Mouse (Mus musculus) urinary bladder, adult 2 months (tissue): ENCODE results near the gene Astn2. TPM values are rescaled to one million over a fixed set of nuclear protein-coding genes. Genes with fewer than 3 reads are reported as not detected.

ENCODE experiments used
- DNase-seq: peaks from one replicate; pipeline ENCODE4 v3.0.0; 2022; ENCODE audit warnings: low spot score
- polyA plus RNA-seq: library from polyadenylated mRNA; depleted of rRNA; stranded (reverse); fragments of >200 nt; gene quantifications from 2 replicates; pipeline ENCODE4 v1.2.3, GENCODE M21; 2012

Astn2 gene
- polyA plus RNA-seq, 1 experiment: 2.1 TPM

DNA sequence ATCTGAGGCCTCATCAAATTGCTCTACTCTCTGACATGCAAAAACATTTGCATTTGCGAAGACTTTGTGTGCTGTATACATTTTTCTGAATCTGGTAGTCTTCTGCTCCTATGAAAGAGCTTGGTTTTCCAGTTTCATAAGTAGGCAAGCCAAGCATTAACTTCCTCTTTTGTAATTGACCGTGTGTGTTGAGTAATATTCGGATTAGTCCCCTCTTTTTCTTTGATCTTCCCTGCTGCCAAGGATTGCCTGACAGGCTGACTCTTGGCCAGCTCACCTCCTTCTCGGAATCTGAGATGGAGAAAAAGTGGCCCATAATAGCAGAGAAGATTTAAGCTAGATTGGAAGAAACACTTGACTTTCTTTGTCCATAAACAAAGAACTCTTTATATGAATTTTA is 838.9 kb downstream of the Astn2 start:
- no peak for DNase-seq

DNA sequence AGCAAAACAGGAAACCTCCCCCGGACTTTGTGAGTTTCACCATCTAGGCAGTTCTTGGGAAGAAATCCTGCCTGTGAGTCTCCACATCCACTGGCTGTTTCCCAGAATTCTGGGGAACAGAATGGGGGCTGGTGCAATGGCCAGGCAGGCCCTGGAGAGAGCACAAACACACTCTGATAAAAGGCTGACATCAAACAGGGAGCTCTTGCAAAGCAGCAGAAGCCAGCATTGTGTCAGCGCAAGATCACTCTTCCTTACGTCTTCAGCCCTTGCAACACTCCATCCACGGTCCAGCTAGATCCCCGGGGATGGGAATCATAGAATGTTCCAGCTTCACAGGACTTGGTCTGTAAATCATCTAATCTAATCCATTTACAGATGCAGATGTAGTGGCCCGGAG is 855.9 kb downstream of the Astn2 start:
- no peak for DNase-seq

DNA sequence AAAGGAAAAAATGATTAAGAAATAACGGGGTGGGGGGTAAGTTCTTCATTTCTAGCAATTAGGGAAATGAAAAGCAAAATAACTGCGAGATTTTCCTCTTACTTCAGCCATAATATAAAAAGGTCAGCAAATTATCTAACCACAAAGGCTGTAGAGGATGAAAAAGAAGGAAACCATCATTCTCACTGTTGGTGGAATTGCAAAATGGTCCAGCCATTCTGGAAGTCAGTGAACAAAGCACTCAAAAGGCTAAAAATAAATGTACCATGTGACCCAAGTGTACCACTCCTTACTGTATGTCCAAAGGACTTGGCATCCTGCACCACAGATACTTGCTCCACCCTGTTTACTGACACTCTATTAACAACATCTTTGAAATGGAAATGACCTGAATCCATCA is 858.8 kb downstream of the Astn2 start:
- no peak for DNase-seq

DNA sequence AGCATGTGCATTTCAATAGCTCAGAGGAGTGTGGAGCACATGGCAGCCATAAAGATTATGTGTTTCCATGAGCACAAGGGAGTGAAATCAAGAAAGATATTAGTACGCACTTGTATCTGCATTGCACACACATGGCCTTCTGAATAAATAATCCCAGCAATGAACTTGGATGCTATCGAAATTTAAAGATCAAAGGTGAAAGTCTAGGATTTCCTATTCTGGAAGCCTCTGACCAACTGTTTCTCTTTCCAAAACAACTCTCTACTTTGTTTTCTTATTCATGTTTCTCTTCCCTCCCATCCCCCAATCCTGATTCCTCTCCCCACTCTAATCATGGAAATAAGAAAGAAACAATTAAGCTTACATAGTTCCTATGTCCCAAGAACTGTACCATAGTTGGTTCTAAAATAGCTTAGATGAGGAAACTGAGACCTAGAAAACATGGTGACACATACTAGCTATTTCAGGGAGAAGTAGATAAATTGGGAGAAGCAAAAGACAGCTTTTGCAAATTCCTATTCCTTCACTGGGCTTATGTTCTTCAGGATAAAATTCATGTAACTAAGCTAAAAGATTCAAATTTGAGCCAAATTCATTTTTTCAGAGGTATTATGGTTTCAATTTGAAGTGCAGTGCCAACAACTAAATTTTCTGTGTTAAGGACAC is 872.2 kb downstream of the Astn2 start:
- DNase-seq: no peak

DNA sequence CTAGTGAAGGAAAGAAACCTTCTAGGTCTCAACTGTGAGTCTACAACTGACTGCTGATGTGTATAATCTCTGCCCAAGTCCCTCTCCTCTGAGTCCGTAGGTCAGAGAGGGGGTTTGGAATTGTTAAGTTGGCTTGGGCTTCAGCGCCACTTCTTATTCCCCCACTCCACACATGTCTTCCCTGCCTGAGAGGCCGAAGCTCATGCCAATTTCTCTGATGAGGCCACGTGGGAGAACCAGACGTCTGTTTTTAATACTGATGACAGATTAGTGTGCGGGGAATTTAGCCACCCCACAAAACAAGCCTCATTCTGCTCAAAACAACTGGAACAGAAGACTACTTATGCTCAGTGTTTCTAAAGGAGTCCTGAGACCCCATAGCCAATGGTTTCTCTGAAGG is 872.8 kb downstream of the Astn2 start:
- no peak for DNase-seq

DNA sequence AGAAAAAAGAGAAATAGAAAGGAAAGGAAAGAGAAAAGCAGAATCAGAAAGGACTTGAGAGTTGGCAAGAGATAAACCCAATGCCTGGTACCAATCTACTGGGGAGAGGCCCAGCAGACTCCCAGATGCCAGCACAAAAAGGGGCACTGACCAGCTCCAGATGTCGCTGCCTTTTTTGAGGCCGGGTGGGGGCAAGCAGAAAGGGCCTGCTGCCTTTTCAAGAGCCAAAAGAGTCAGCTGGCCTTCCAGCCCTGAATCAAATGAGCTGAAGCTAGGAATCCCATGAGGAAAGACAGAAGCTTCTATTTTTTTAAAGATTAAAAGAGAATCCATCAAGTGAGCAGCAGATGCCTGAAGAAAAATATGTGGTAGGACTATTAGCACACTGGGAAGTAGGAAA is 873.5 kb downstream of the Astn2 start:
- DNase-seq: no peak

DNA sequence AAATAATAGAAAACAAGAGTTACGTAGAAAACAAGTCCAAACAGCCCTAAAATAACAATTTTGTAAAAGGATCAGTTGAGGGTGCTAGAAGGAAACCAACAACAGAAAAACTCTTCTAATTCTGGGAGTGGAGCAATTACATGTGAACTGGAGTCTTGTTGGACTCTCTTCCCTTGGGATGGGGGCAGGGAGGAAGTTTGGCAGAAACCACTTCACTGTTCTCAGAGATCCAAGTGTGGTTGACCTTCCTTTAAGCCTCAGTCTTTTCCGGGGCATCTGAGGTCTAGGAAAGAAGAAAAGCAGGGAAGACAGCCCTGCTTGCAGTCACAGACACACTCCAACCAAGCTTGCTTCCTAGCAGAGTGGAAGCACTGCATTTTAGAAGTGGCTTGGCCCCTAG is 896.3 kb downstream of the Astn2 start:
- DNase-seq: no peak

DNA sequence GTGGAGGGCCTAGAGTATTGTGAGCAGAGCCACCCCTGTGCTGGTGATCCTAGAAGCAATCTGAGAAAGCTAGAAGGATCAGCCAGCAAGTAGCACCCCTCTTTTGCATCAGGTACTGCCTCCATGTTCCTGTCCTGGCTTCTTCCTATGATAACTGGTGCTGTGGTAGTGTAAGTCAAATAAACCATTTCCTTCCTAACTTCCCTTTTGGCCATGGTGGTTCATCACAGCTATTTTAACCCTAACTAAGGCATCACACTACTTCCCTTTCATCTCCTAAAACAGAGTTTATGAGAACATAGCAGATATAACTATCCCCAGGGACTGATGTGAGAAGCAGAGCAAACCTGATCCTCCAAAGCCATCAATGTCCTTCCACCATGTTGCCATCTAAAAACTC is 897.5 kb downstream of the Astn2 start:
- DNase-seq: no peak

DNA sequence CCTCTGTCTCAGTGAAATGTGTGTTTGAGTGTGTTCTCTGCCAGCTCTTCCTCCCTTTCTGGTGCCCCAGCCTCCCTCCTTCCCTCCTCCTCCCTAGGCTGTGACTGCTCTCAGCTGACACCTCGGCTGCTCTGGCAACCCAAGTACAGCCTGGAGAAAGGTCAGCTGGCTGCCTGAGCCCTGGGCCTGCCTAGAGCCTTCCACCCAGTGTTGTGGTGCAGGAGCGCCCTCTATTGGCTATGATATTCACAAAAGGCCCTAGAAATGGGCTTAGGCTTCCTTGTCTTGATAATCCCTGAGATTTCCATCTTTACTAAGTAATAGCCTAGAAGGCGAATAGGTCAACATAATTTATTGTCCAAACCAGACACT is 908.0 kb downstream of the Astn2 start:
- DNase-seq: peak; percentile 52

DNA sequence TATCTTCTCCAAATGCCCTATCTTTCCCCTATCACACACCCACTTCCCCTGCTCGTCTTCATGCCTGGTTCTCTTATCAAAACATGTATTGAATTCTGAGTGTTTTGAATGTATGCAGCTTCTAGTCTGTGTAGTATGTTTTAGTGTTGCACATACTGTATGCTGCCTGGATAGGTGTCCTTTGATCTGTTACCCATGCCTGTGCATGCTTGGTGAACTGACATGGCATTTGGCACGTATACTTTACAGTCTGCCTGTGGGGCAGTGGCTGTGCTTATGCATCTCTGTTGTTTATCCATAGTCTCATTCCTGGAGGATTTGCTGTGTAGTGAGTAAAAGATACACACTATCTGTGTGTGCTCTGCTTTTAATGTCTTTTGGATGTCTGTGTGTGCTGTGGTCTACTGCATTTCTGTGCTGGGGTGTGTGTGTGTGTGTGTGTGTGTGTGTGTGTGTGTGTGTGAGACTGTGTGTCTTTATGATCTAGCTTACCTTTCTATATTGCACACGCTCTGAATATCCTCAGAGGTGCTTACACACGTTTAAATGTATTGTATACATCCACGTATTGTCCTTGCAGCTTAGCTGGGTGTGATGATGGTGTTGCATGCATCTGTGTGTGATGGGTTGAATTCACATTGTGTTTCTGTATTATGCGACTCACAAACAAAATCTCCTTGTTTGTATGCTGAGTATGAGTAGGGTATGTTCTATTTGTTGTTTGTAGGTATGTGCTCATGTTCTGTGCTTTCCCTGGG is 908.5 kb downstream of the Astn2 start:
- no peak for DNase-seq

DNA sequence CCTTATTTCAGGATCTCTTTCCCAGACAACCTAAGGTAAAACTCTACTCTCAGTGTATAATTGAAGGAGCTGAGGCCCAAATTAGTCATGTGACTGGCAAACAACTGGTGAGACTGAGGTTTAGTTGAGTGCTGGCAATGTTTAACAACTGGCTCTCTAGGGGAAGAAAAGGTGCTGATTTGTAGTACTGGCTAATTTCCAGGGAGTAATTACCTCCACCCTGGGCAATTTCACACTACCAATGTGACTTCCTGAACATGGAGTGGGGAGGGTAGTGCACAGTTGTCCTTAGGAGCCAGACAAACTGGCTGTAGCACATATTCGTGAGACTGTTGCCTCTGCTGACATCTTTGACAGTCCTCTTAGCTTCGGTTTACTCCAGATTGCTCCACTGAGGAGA is 912.9 kb downstream of the Astn2 start:
- DNase-seq: no peak

DNA sequence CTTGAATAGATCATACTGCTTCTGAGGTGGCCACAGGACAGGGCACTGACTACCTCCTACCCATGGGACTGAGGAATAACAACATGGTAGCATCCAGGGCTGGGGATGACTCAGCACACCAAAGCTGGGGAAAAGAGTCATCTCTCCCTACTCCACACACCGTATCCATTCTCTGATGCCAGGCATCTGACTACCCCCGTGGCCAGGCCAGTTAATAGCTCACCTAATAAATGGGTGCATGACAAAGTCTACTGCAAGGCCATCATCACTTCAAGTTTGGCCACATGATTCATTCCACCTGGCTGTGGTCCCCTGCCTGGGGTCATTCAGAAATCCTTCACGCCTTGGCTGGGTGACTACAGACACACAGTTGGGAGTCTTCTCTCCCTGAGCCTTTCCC is 914.7 kb downstream of the Astn2 start:
- DNase-seq: no peak

DNA sequence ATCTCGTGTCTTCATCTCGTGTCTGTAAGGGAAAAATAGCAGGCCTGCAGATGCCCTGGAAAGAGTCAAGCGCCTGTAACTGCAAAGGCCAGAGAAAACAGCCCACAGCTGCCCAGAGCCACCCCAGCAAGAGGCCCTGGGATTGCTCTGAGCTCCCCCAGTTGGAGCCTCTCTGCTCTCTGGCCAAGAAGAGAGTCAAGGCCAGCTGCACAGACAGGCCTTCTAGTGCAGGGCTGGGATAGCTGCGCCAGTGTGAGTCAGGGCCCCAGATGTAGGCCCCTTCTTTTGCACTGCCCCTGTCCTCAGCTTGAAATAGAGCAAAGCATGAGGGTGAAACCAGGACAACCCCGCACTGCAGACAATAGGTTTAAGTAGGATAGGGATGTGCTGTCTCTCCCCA is 922.8 kb downstream of the Astn2 start:
- no peak for DNase-seq

DNA sequence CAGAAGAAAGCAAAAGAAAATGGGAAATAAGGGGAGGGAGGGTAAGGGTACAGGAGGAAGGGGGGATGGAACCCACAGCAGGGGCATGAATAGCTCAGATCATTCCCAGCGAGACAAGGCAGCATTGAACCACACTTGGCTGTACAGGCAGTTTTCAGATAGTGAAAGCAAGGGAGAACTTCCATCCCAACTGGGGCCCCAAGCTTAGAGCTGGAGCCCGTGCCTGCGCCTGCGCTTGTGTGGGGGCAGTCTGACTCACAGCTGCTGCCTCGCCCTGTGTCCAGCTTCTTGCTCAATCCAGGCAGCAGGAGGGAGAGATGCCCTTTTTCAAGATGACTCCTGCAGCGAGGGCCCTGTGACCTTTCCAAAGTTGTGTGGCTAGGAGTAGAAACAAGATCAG is 927.3 kb downstream of the Astn2 start:
- DNase-seq: peak; percentile 38

DNA sequence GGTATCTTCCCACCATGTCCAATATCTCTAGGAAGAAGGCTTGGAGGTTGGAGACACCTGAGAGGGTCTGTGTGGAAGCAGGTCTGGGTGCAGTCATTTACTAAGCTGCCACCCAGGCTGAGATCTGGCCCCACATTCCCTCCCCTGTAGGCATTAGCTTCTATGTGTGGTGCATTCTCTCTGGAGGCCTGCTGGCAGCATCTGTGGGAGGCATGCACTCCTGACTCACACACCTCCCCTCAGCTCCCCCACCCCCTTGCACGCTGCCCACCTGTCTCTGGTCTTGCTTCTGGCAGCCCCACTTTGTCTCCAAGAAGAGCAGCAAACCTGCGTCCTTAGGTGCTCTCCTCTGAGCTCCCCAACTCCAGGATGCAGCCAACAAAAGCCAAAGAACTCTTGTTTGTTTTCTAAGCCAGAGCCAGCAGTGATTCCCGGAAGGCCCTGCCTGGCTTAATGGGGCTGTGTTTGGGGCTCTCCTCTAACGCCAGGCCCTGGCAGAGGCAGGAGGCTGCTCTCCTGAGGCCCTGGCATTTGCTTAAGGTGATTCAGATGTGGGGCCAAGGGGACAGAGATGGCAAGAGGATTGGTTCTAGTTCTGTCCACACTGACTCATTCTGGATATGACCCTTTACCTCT is 928.4 kb downstream of the Astn2 start:
- no peak for DNase-seq

DNA sequence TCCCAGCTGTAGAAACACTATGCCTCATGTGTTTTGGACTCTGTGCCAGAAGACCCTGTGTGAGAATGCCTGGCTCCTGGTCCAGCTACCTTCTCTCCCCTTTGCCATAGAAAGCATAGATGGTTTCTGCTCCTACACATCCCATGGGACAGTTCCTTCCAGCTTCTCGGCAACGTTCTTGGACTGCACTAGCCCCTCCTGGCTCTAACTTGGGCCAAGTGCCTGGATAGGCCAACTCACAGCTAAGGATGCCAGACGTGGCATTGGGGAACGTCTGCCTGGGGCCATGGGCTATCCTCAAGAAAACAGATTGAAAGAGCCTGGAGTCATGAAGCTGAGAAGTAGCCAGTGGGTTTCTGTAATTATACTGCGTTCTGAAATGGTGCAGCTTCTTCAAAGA is 931.3 kb downstream of the Astn2 start:
- DNase-seq: no peak

DNA sequence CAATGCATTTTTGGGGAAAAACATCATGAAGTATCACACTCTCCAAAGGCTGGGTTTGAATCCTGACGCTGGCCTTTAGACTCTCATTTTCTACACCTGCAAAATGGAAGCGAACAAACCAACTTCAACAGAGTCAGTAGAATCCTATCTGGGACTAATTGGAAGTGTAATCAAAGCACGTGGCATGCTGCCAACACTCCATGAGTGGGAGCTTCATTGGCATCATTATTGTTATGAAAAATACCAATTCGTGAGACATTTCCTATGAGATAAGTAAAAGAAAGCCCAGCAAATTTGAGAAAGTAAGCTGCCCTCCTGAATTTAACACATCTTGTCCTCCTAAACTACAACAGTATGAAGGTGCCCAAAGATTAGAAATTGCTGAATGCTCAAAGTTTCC is 955.2 kb downstream of the Astn2 start:
- DNase-seq: no peak

DNA sequence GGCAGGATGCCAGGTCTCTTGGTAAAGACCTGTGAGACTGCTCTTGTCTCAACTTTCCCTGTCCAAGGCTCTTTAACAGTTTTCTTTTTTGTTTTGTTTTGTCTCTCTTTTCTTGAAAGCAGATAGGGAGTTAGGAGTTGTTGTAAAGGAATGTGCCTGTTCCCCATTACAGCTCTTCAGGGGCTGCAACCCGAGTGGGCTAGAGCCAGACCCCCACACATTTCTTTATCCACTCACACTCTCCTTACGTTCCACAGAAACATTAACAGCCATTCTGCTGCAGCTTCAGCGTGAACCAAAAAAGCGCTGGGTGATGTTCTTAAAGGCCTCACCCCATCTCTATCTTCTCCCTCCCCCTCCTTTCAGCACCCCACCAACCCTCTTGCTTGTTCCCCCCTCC is 962.7 kb downstream of the Astn2 start:
- DNase-seq: no peak

DNA sequence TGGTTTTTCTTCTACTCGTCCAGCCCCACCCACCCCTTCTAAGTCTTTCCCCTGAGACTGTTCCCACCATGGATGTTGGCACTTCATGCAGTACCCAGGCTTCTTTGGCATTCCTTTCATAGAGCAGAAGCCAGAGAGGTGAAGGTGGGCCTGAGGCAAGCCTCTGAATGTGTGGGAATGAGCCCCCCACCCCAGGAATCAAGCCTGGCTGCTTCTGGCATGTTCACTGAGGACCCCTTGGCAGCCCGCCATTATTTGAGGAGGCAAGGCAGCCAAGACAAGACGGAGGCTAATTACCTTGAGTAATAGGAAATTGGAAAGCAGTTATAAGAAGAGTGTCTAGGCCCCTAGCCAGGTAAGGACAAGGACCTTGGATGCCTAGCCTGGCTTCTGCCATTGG is 973.6 kb downstream of the Astn2 start:
- no peak for DNase-seq

DNA sequence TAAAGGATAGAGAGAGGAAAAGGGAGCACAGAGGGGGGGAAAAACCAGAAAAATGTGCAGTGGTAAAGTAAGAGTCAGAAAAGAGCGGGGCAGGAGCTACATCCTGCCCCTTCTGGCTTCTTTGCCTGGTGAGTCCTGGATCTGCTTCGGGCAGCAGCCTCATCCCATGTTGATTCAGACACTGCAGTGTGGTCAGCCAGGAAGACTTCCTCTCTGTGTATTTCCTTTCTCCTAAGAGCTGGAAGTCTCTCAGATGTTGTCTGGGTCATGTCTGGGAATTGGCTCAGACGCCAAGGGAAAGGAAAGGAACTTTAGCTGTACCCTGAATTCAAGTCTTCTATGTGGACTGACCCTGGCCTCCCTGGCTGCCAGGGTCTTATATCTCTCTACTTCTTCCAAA is 976.9 kb downstream of the Astn2 start:
- no peak for DNase-seq

DNA sequence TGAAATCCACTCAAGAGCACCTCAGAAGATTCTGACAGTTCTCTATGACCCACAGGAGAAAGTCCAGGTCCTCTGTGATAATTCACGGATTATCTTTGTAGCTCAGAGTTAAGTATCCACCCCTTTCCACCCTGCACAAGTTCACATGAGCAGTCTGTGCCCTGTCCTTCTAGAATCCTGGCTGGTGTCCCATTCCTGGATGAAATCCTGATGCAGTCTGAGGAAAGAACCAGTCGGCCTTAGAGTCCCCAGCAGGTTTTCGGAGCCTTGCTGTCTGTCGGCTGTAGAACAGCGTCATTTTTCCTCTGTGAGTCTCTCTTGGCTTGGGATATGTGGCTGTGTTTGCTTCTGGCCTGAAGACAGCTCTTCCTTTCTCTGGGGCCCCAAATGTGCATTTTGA is 978.0 kb downstream of the Astn2 start:
- DNase-seq: no peak

DNA sequence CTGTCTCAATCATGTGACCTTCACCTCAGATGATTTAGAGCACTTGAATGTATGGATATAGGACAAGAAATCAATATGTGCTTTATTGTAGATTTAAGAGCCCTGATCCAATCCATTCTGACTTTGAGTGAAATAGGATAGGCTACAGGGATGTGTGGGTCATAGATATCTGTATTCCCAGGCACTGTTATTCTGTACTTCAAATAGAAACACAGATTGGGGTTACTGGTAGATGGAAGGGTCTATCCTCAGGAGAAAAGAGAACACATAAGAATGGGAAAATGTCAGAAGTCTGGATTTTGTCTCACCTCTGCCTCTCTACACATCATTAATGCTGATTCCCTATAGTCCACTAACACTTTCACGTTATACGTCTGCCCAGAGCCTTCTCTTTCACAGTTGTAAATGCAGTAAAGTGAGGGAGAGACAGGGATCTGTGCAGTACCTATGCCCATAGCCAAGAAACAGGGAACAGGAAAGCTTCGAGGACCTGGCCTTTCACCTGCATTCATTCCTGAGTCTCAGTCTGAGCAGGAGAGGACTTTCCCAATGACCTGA is 981.3 kb downstream of the Astn2 start:
- DNase-seq: no peak

DNA sequence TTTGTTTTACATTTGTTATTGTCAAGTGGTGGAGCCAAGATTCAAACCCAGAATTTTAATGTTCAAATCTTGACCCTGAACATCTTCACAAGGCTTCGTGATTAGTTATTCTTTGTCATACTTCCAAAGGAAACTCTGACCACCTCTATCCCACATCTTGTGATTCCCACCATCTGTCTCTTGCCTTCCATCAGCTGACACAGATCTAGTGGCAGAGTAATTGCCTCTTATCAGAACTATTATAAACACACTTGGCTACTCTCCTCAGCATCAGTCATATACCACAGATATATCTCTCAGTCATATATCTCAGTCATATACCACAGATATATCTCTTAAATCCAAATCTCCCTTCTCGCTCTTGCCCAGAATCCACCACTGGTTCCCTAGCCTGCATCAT is 983.1 kb downstream of the Astn2 start:
- no peak for DNase-seq
